Mouse (Mus musculus) WW6 (cell line): ENCODE data around the gene Atp2b1.

Source experiments
- DNase-seq: peaks from one replicate; pipeline ENCODE4 v3.0.0-alpha.2; 2013; ENCODE audit warnings: low read depth, low spot score

Atp2b1 gene

DNA sequence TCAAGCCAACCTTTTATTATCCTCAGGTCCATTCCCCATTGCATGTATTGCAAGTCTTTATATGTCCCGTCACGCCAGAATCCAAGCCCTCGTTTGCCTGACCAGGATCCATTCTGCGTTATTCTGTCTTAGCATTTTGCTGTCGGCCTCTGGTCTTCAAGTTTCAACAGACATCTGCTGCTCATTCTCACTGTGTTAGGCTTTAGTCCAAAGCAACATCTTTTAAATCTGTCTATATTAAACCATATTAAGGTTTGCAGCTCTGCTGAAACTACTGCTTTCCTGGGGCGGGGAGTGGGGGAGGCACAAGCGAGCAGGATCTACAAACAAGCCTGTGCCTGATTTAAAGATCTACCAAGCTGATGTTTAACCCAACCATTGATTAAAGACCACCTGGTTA lies 115.6 kb downstream of the Atp2b1 start:
- no peak for DNase-seq

- no peak for DNase-seq
Observed at GRCm38 (mm10) chr10:99033830-99034828, 119.9 kb downstream of the Atp2b1 start.

- no peak for DNase-seq
Observed at GRCm38 (mm10) chr10:99037185-99038065, 123.2 kb downstream of the Atp2b1 start.

- no peak for DNase-seq
Observed at GRCm38 (mm10) chr10:99038866-99039265, 124.7 kb downstream of the Atp2b1 start.

- no peak for DNase-seq
Observed at GRCm38 (mm10) chr10:99040171-99040570, 126.0 kb downstream of the Atp2b1 start.

GRCm38 (mm10) chr10:99046756-99047550 lies 132.7 kb downstream of the Atp2b1 start:
- no peak for DNase-seq

DNA sequence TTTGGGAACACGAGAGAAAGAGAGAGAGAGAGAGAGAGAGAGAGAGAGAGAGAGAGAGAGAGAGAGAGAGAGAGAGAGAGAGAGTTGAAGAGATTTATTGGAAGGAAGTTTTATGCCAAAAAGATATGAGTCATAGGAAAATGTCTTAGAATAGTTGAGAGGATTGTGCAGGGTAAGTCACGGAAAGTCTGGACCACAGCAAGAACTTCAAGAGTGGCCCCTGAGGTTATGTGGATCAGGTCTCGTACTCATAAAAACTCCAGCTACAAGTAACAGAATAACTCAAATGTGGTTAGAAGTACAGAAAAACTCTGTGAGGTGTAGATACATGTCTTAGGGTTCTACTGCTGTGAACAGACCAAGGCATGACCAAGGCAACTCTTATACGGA lies 133.3 kb downstream of the Atp2b1 start:
- DNase-seq, result no peak

DNA sequence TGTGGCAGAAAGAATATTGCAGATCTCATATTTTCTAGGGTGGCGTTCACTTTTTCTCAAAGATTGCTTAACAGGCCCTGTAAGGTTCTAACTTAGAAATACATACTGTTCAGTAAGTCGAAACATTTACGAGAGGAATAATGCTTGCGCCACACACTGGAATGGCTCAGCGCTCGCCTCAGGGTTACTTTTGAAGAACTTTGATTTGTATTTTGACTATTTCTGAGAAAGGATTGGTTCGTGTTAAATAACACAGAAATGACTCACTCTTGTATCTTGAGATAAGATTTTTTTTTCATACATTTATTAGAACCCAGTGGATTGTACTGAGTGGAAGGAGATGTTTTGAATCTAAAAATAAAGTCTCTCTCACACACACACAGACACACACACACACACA lies 135.9 kb downstream of the Atp2b1 start:
- no peak for DNase-seq

GRCm38 (mm10) chr10:99053111-99053510 lies 138.9 kb downstream of the Atp2b1 start:
- no peak for DNase-seq

GRCm38 (mm10) chr10:99060588-99060987 lies 146.4 kb downstream of the Atp2b1 start:
- DNase-seq, result no peak

- no peak for DNase-seq
Observed at GRCm38 (mm10) chr10:99061418-99061817, 147.2 kb downstream of the Atp2b1 start.

DNA sequence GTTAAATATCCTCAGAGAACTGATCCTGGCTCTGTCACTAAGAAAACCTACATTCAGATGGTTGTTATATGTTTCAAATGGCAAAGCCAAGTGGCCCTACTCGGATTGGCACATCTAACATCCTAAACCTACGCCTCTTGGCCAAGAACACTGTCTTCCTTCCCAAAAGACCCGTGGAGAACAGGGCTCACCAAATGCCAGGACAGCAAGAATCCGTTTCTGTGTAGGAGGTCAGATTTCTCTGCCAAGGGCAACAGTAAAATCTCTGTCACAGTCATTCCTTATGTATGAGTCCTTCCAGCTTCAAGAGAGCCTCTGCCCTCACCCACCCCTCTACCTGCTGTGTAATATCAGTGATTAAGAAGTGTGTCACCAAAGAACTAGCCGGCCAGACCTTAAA lies 148.3 kb downstream of the Atp2b1 start:
- no peak for DNase-seq
